Mouse (Mus musculus): ENCODE measurements around the gene Eef1akmt3. TPM values are rescaled to one million over a fixed set of nuclear protein-coding genes. Genes with fewer than 3 reads are reported as not detected.
"Not testable (repeated sequence)": the region's sequence is repeated elsewhere in the genome, so short reads cannot be mapped to it uniquely, and the experiment has no call there.

Gene Eef1akmt3
- polyA plus RNA-seq, 1 experiment from 2014 or later, result 0.23 TPM

GRCm38 (mm10) chr10:127072969-127073368 lies 31.7 kb upstream of the Eef1akmt3 start:
- not testable (repeated sequence) for H3K9ac ChIP-seq (ENCODE audit: low read depth, low read length)

GRCm38 (mm10) chr10:127072270-127072669 lies 31.0 kb upstream of the Eef1akmt3 start:
- H3K9me3 ChIP-seq (ENCODE audit: control insufficient read depth, low read length); H3K27me3 ChIP-seq (replicated peaks; ENCODE audit: control insufficient read depth, insufficient read depth, low read length); H3K9ac ChIP-seq (ENCODE audit: low read depth, low read length); H3K27ac ChIP-seq (ENCODE audit: low read depth, low read length); ATAC-seq; H3K4me3 ChIP-seq (ENCODE audit: low read length); H3K4me2 ChIP-seq (ENCODE audit: low read length): not testable (repeated sequence)
- Histone ChIP-seq H3K4me1 (ENCODE audit: control insufficient read depth, insufficient read depth, low read depth, low read length) (peaks cover 24% of the 10 kb centered on the region), H3K36me3 (ENCODE audit: control insufficient read depth, insufficient read depth, low read length) (peaks cover 14% of the 10 kb centered on the region)
- 72% methylated on average over 4 of the region's 4 CpGs for WGBS

More at GRCm38 (mm10) chr10:127072969-127073368, 31.7 kb upstream of the Eef1akmt3 start:
- H3K36me3 ChIP-seq (ENCODE audit: control insufficient read depth, insufficient read depth, low read length); H3K27ac ChIP-seq (ENCODE audit: low read depth, low read length); H3K27me3 ChIP-seq (replicated peaks; ENCODE audit: control insufficient read depth, insufficient read depth, low read length); H3K4me2 ChIP-seq (ENCODE audit: low read length); ATAC-seq; H3K9me3 ChIP-seq (ENCODE audit: control insufficient read depth, low read length); H3K4me3 ChIP-seq (ENCODE audit: low read length): not testable (repeated sequence)
- whole genome bisulfite sequencing, result 63% methylated on average over 2 of the region's 2 CpGs
- H3K4me1 ChIP-seq (ENCODE audit: control insufficient read depth, insufficient read depth, low read depth, low read length), result peaks cover 24% of the 10 kb centered on the region

- Histone ChIP-seq H3K36me3 (ENCODE audit: control insufficient read depth, insufficient read depth, low read length) (peaks cover 24% of the 10 kb centered on the region), H3K4me2 (ENCODE audit: low read length) (peak overlapping the region; percentile 77), H3K4me1 (ENCODE audit: control insufficient read depth, insufficient read depth, low read depth, low read length) (peaks cover 21% of the 10 kb centered on the region), H3K9ac (ENCODE audit: low read depth, low read length) (no peak overlapping the region; the same call in 1 of the 2 replicates), H3K27me3 (replicated peaks; ENCODE audit: control insufficient read depth, insufficient read depth, low read length) (no peaks in the 10 kb centered on the region), H3K4me3 (ENCODE audit: low read length) (peak overlapping the region; percentile 72), H3K27ac (ENCODE audit: low read depth, low read length) (no peak overlapping the region), H3K9me3 (ENCODE audit: control insufficient read depth, low read length) (no peaks in the 10 kb centered on the region)
- ATAC-seq, result no peak
- WGBS, result 81% methylated on average over 9 of the region's 9 CpGs
Observed at GRCm38 (mm10) chr10:127071203-127071602, 29.9 kb upstream of the Eef1akmt3 start.

GRCm38 (mm10) chr10:127070190-127071121 lies 29.1 kb upstream of the Eef1akmt3 start, which contains the start of gene Tspan31:
Tspan31 (minus strand) TSS chr10:127070264.
- H3K27me3 ChIP-seq (replicated peaks; ENCODE audit: control insufficient read depth, insufficient read depth, low read length), result no peaks in the 10 kb centered on the region
- H3K4me1 ChIP-seq (ENCODE audit: control insufficient read depth, insufficient read depth, low read depth, low read length), result peaks cover 19% of the 10 kb centered on the region
- WGBS, result 1% methylated on average over 36 of the region's 36 CpGs

GRCm38 (mm10) chr10:127069281-127070189 lies 28.2 kb upstream of the Eef1akmt3 start:
- peak overlapping the region; percentile 72 for H3K4me3 ChIP-seq (ENCODE audit: low read length)
- no peaks in the 10 kb centered on the region for H3K27me3 ChIP-seq (replicated peaks; ENCODE audit: control insufficient read depth, insufficient read depth, low read length)
- H3K4me2 ChIP-seq (ENCODE audit: low read length), result peak overlapping the region; percentile 86
- 8% methylated on average over 30 of the region's 30 CpGs for WGBS
- H3K4me1 ChIP-seq (ENCODE audit: control insufficient read depth, insufficient read depth, low read depth, low read length), result peaks cover 23% of the 10 kb centered on the region
- peak; percentile 86 for ATAC-seq
- H3K9ac ChIP-seq (ENCODE audit: low read depth, low read length), result peak overlapping the region; percentile 78
- peak overlapping the region; percentile 96 for H3K27ac ChIP-seq (ENCODE audit: low read depth, low read length)
- no peaks in the 10 kb centered on the region for H3K9me3 ChIP-seq (ENCODE audit: control insufficient read depth, low read length)
- H3K36me3 ChIP-seq (ENCODE audit: control insufficient read depth, insufficient read depth, low read length), result peaks cover 38% of the 10 kb centered on the region

More at GRCm38 (mm10) chr10:127070190-127071121, 29.1 kb upstream of the Eef1akmt3 start, which contains the start of gene Tspan31:
- Histone ChIP-seq H3K9me3 (ENCODE audit: control insufficient read depth, low read length) (no peaks in the 10 kb centered on the region), H3K4me3 (ENCODE audit: low read length) (peak within 1 kb of the TSS; percentile 72), H3K4me2 (ENCODE audit: low read length) (peak within 1 kb of the TSS; percentile 86), H3K27ac (ENCODE audit: low read depth, low read length) (peak within 1 kb of the TSS; percentile 96), H3K36me3 (ENCODE audit: control insufficient read depth, insufficient read depth, low read length) (peaks cover 31% of the 10 kb centered on the region), H3K9ac (ENCODE audit: low read depth, low read length) (peak within 1 kb of the TSS; percentile 78)
- peak; percentile 94 for ATAC-seq

GRCm38 (mm10) chr10:127068360-127069038 lies 27.2 kb upstream of the Eef1akmt3 start:
- H3K4me1 ChIP-seq (ENCODE audit: control insufficient read depth, insufficient read depth, low read depth, low read length), result peaks cover 23% of the 10 kb centered on the region
- peak overlapping the region; percentile 86 for H3K4me2 ChIP-seq (ENCODE audit: low read length)
- H3K27me3 ChIP-seq (replicated peaks; ENCODE audit: control insufficient read depth, insufficient read depth, low read length), result no peaks in the 10 kb centered on the region
- 81% methylated on average over 9 of the region's 9 CpGs for WGBS
- H3K9me3 ChIP-seq (ENCODE audit: control insufficient read depth, low read length), result no peaks in the 10 kb centered on the region
- ATAC-seq, result no peak
- peak overlapping the region; percentile 72 for H3K4me3 ChIP-seq (ENCODE audit: low read length)
- peak overlapping the region; percentile 78; the same call in 1 of the 2 replicates for H3K9ac ChIP-seq (ENCODE audit: low read depth, low read length)
- peaks cover 38% of the 10 kb centered on the region for H3K36me3 ChIP-seq (ENCODE audit: control insufficient read depth, insufficient read depth, low read length)
- peak overlapping the region; percentile 96; the same call in 1 of the 2 replicates for H3K27ac ChIP-seq (ENCODE audit: low read depth, low read length)

- ATAC-seq, result no peak
- Histone ChIP-seq H3K27me3 (replicated peaks; ENCODE audit: control insufficient read depth, insufficient read depth, low read length) (no peaks in the 10 kb centered on the region), H3K4me3 (ENCODE audit: low read length) (no peak overlapping the region), H3K9ac (ENCODE audit: low read depth, low read length) (no peak overlapping the region), H3K36me3 (ENCODE audit: control insufficient read depth, insufficient read depth, low read length) (peaks cover 38% of the 10 kb centered on the region), H3K27ac (ENCODE audit: low read depth, low read length) (no peak overlapping the region), H3K9me3 (ENCODE audit: control insufficient read depth, low read length) (no peaks in the 10 kb centered on the region), H3K4me2 (ENCODE audit: low read length) (no peak overlapping the region), H3K4me1 (ENCODE audit: control insufficient read depth, insufficient read depth, low read depth, low read length) (peaks cover 27% of the 10 kb centered on the region)
- 86% methylated on average over 14 of the region's 14 CpGs for WGBS
Observed at GRCm38 (mm10) chr10:127066519-127067018, 25.3 kb upstream of the Eef1akmt3 start.

GRCm38 (mm10) chr10:127065981-127066380 lies 24.7 kb upstream of the Eef1akmt3 start:
- Histone ChIP-seq H3K36me3 (ENCODE audit: control insufficient read depth, insufficient read depth, low read length) (peaks cover 38% of the 10 kb centered on the region), H3K27ac (ENCODE audit: low read depth, low read length) (no peak overlapping the region), H3K4me2 (ENCODE audit: low read length) (no peak overlapping the region), H3K9ac (ENCODE audit: low read depth, low read length) (no peak overlapping the region), H3K27me3 (replicated peaks; ENCODE audit: control insufficient read depth, insufficient read depth, low read length) (no peaks in the 10 kb centered on the region), H3K9me3 (ENCODE audit: control insufficient read depth, low read length) (no peaks in the 10 kb centered on the region), H3K4me1 (ENCODE audit: control insufficient read depth, insufficient read depth, low read depth, low read length) (peaks cover 28% of the 10 kb centered on the region), H3K4me3 (ENCODE audit: low read length) (no peak overlapping the region)
- ATAC-seq, result no peak
- 84% methylated on average over 9 of the region's 9 CpGs for WGBS

Measured in hindbrain, embryonic 16.5 days (tissue).